Mouse (Mus musculus) ES-Bruce4 (cell line): ENCODE results near the gene Zbp1. TPM values are rescaled to one million over a fixed set of nuclear protein-coding genes. Genes with fewer than 3 reads are reported as not detected.

ENCODE experiments used
- H3K27ac ChIP-seq: 2 replicates; pipeline ENCODE4 v1.5.1; 2012; ENCODE audit warnings: low read length, inconsistent platforms; ENCODE audit not compliant: insufficient read depth
- H3K27me3 ChIP-seq: 2 replicates; pipeline ENCODE4 v1.6.1; 2012; ENCODE audit warnings: mild to moderate bottlenecking, low read length, inconsistent platforms; ENCODE audit not compliant: control insufficient read depth, poor library complexity, insufficient read depth, severe bottlenecking
- H3K36me3 ChIP-seq: 2 replicates; pipeline ENCODE4 v1.6.1; 2012; ENCODE audit warnings: inconsistent platforms, mild to moderate bottlenecking, low read length, moderate library complexity; ENCODE audit not compliant: control insufficient read depth, poor library complexity, insufficient read depth, severe bottlenecking
- H3K4me1 ChIP-seq: one replicate; pipeline ENCODE4 v1.8.1; 2011; ENCODE audit warnings: low read length; ENCODE audit not compliant: control insufficient read depth, insufficient read depth
- H3K4me3 ChIP-seq: 2 replicates; pipeline ENCODE4 v1.5.1; 2011; ENCODE audit warnings: low read depth, mild to moderate bottlenecking, low read length
- H3K9ac ChIP-seq: 2 replicates; pipeline ENCODE4 v1.6.1; 2012; ENCODE audit warnings: low read depth, mild to moderate bottlenecking, inconsistent platforms; ENCODE audit not compliant: poor library complexity, severe bottlenecking
- H3K9me3 ChIP-seq: replicated peaks from 2 replicates; pipeline ENCODE4 v1.6.1; 2012; ENCODE audit warnings: mild to moderate bottlenecking, low read length, inconsistent platforms; ENCODE audit not compliant: control insufficient read depth, poor library complexity, insufficient read depth, severe bottlenecking
- CTCF ChIP-seq: IDR thresholded peaks from one replicate; pipeline ENCODE4 v1.8.1; 2011; ENCODE audit warnings: low read depth, low read length
- EP300 ChIP-seq: IDR thresholded peaks from 2 replicates; pipeline ENCODE4 v1.6.1; 2011; ENCODE audit warnings: low read depth, low read length; ENCODE audit not compliant: insufficient read depth
- POLR2A ChIP-seq: IDR thresholded peaks from one replicate; pipeline ENCODE4 v1.8.1; 2011; ENCODE audit warnings: low read length; ENCODE audit not compliant: insufficient read depth
- polyA plus RNA-seq: library from polyadenylated mRNA; stranded (reverse); fragments of >200 nt; gene quantifications from 2 replicates; pipeline ENCODE4 v1.2.4, GENCODE M21; 2011; ENCODE audit warnings: low read depth; ENCODE audit not compliant: missing spikeins, insufficient read depth, insufficient read length

The Zbp1 gene
- polyA plus RNA-seq, 1 experiment: 6.8 TPM

DNA sequence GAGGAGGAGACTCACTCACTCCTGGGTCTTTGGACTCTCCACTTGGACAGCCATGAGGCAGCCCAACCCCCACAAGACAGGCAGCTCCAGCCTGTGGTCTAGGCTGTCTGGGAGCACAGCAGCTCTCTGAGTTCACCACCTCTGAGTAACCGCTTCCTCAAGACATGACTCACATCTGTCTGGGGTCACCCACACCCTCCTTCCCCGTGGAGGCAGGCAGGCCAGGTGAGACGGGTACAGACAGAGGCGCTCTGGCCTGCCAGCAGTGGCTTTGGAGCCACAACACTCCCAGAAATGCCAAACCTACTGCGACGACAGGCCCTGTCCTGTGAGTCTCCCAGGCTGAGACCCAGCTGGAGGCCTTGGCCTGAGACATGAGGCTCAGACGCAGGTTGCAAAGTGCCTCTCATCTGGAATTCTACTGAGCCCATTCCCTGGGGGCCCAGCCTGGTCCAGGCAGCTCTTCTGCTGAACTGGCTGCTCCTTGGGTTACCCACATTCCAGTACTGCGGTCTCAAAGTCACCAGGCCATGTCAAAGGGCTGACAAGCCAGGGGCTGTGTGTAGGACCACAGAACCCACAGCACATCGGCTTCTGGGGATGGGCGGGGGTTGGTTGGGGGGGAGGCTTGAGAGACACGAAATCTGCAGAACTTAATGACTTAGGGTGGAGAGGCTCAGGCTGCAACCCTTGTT is 45.1 kb upstream of the Zbp1 start:
- Histone ChIP-seq H3K27me3 (no peaks in the 10 kb centered on the region), H3K9ac (no peak overlapping the region), H3K27ac (no peak overlapping the region), H3K36me3 (no peaks in the 10 kb centered on the region), H3K4me1 (peaks cover 29% of the 10 kb centered on the region), H3K9me3 (no peaks in the 10 kb centered on the region), H3K4me3 (no peak overlapping the region)
- TF ChIP-seq POLR2A (no peak), CTCF (no peak), EP300 (no peak)

DNA sequence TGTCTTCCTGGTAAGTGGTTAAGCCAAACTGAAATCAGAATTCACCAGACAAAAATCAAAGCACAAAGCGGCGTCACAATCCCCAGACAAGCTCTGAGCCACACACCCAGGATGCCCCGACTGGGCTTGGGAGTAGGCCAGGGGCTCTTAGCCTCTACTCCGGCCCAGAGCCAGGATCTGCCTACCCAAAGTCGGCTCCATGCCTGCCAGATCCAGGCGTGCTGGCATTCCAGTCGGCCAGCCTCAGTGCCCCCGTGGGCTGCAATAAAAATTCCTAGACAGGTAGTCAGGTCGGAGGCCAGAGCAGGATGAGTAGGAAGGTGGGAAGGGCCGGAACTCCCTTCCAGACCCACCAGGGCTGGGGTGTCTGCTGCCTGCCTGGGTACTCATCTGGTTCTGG is 42.8 kb upstream of the Zbp1 start:
- H3K27me3 ChIP-seq: no peaks in the 10 kb centered on the region
- H3K9me3 ChIP-seq: no peaks in the 10 kb centered on the region
- no peak overlapping the region for H3K9ac ChIP-seq
- H3K4me3 ChIP-seq: no peak overlapping the region
- peaks cover 25% of the 10 kb centered on the region for H3K4me1 ChIP-seq
- no peak overlapping the region for H3K27ac ChIP-seq
- TF ChIP-seq CTCF (no peak), POLR2A (no peak), EP300 (no peak)
- no peaks in the 10 kb centered on the region for H3K36me3 ChIP-seq

DNA sequence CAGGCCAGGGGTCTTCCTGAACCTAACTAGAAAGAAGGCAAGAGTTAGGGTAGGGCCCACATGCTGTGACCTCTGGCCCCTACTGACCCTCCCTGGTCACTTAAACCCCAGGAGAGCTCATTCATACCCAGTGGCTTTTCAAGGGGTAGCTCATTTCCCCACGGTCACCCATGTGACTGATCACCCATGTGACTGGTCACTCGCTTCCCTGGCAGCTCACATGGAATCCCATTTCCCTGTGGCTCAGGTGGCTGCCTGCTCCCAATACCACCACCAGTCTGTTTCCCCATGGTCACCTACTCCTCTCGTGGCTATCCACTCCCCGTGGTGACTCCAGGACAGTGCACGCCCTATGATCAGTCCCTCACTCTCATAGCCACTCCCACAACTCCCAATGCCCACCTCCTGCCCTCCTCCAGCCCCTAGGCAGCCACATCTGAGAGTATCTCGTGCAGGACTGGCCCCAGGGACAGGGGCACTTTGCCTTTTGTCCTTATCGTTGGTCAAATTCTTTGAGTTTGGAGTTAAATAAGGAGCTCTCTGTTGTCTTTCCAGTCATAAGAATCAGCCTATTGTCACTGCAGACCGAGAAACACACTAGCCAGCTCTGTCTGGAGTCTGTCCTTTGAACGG is 39.9 kb upstream of the Zbp1 start:
- Histone ChIP-seq H3K36me3 (no peaks in the 10 kb centered on the region), H3K27me3 (no peaks in the 10 kb centered on the region), H3K4me3 (no peak overlapping the region), H3K9ac (no peak overlapping the region), H3K27ac (no peak overlapping the region), H3K9me3 (no peaks in the 10 kb centered on the region), H3K4me1 (peaks cover 14% of the 10 kb centered on the region)
- TF ChIP-seq POLR2A (no peak), EP300 (no peak), CTCF (no peak)

DNA sequence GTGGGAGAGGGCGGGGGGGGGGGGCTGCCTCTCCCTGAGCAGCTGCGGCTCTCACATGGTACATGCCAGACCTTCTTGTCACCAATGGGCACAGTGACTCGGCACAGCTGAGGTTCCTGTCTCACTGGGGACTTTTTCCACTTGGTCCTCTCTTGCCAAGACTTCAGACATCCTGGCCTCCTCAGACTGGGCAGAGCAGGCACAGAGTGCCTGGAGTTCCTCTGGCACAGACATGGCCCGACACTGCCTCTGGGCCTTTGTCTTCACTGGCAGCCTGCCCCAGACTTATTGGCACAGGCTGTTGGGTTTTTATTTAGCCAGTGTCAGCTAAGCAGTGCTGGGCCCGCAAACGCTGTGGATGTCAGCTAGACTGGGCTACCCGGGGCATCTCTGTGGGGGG is 38.9 kb upstream of the Zbp1 start:
- Histone ChIP-seq H3K27me3 (no peaks in the 10 kb centered on the region), H3K9ac (no peak overlapping the region), H3K4me3 (no peak overlapping the region), H3K36me3 (no peaks in the 10 kb centered on the region), H3K9me3 (no peaks in the 10 kb centered on the region), H3K4me1 (peaks cover 13% of the 10 kb centered on the region), H3K27ac (no peak overlapping the region)
- no peak for TF ChIP-seq EP300
- TF ChIP-seq POLR2A: no peak
- no peak for TF ChIP-seq CTCF

DNA sequence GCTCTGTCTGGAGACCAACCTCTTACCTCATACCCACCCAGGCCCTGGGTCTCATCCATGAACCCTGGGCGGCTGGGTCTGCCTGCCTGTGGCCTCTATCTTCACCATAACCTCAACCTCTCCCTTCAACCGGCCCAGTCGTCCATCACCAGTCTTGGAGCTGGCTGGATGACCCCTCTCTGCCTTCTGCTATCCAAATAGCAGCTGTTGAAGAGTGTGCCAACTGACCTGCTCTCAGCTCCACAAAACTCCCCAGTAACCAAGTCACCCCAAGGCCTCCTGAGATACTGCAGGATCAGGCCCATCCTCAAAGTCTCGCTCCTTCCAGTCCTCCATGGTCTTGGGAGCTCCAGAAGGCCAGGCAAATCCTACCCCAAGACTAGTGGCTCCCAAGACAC is 37.8 kb upstream of the Zbp1 start:
- Histone ChIP-seq H3K4me3 (no peak overlapping the region), H3K9ac (no peak overlapping the region), H3K27me3 (no peaks in the 10 kb centered on the region), H3K9me3 (no peaks in the 10 kb centered on the region), H3K4me1 (peaks cover 9% of the 10 kb centered on the region), H3K27ac (no peak overlapping the region), H3K36me3 (no peaks in the 10 kb centered on the region)
- TF ChIP-seq EP300 (no peak), POLR2A (no peak), CTCF (no peak)

DNA sequence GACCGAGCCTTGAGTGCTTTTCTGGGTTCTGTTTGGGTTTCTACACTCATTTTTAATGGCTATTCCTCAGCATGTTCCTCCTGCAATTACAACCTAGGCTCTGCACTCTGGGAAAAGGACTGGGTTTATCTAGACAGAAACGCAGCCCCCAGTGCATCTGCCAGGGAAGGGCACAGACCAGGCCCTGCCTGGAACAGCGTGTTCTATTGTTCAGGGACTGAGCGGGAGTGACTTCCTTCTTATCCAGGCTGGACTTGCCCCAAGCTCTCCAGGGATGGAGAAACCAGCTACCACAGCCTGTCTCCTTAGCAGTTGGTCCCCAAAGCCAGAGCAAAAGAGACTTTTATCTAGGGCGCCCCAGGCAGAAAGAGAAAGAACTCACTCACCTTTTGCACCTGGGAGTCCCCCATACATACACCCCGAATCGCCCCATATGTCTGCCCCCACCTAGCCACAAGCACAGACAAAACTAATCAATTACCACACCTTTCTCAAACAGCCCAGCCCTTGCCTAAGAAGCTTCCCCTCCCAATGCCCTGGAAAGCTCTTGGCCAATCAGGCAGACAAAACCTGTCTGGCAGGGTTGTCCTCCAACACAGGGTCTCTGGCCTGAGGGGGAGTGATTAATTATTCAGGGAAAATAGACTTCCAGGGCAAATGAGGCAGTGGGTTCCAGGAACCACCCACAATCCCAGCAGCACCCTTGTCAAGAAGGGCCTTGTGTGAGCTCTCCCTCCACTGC is 37.3 kb upstream of the Zbp1 start:
- TF ChIP-seq POLR2A: no peak
- TF ChIP-seq CTCF: no peak
- TF ChIP-seq EP300: no peak
- Histone ChIP-seq H3K27me3 (no peaks in the 10 kb centered on the region), H3K9ac (no peak overlapping the region), H3K4me1 (peaks cover 10% of the 10 kb centered on the region), H3K9me3 (no peaks in the 10 kb centered on the region), H3K27ac (no peak overlapping the region), H3K36me3 (no peaks in the 10 kb centered on the region), H3K4me3 (no peak overlapping the region)
